Mouse (Mus musculus) lung, embryonic 14.5 days (tissue): ENCODE measurements around the gene Ficd. TPM values are rescaled to one million over a fixed set of nuclear protein-coding genes. Genes with fewer than 3 reads are reported as not detected.
"Not testable (repeated sequence)": the region's sequence is repeated elsewhere in the genome, so short reads cannot be mapped to it uniquely, and the experiment has no call there.

Source experiments
- ATAC-seq: fragments of 200-750 bp; cut with Nextera tagmentation; 2 replicates; pipeline ENCODE4 v1.8.0; 2017; ENCODE audit warnings: mild to moderate bottlenecking, moderate TSS enrichment, moderate library complexity; ENCODE audit not compliant: insufficient read depth
- DNase-seq: peaks from one replicate; pipeline ENCODE4 v3.0.0-alpha.2; 2015
- H3K27ac ChIP-seq: fragments of 300-500 bp; sonication (generic); 2 replicates; pipeline ENCODE4 v1.5.1; 2014; ENCODE audit warnings: low read depth, mild to moderate bottlenecking, moderate library complexity
- H3K27me3 ChIP-seq: fragments of 300-500 bp; sonication (generic); 2 replicates; pipeline ENCODE4 v1.6.1; 2014; ENCODE audit warnings: low read length, control low read depth; ENCODE audit not compliant: insufficient read depth
- H3K36me3 ChIP-seq: fragments of 300-500 bp; sonication (generic); 2 replicates; pipeline ENCODE4 v1.6.1; 2014; ENCODE audit warnings: control low read depth; ENCODE audit not compliant: insufficient read depth
- H3K4me1 ChIP-seq: fragments of 300-500 bp; sonication (generic); 2 replicates; pipeline ENCODE4 v1.6.1; 2014; ENCODE audit warnings: antibody characterized with exemption, control low read depth; ENCODE audit not compliant: insufficient read depth
- H3K4me2 ChIP-seq: fragments of 300-500 bp; sonication (generic); 2 replicates; pipeline ENCODE4 v1.6.1; 2014; ENCODE audit warnings: mild to moderate bottlenecking
- H3K4me3 ChIP-seq: fragments of 300-500 bp; sonication (generic); 2 replicates; pipeline ENCODE4 v1.5.1; 2014; ENCODE audit warnings: low read depth, low read length
- H3K9ac ChIP-seq: fragments of 300-500 bp; sonication (generic); 2 replicates; pipeline ENCODE4 v1.6.1; 2014
- H3K9me3 ChIP-seq: fragments of 300-500 bp; sonication (generic); 2 replicates; pipeline ENCODE4 v1.6.1; 2016; ENCODE audit warnings: low read depth, low read length, control low read depth
- CTCF ChIP-seq: IDR thresholded peaks from 2 replicates; pipeline ENCODE4 v1.5.1; 2016; ENCODE audit warnings: antibody characterized with exemption, low read depth
- WGBS: fragments of 180-500 bp; shearing (Covaris S2); extraction: QIAGEN DNeasy Blood & Tissue Kit; methylation state at CpG from one replicate; pipeline ENCODE4 v1.1.7; 2014; 5-methylcytosine and 5-hydroxymethylcytosine counted together
- polyA plus RNA-seq: library from polyadenylated mRNA; unstranded; fragments of >200 nt; fragmentation: Nextera tagmentation; extraction: Ambion mirVana; gene quantifications from 2 replicates; pipeline ENCODE4 v1.2.1, GENCODE M21; 2014

The Ficd gene
- polyA plus RNA-seq, 1 experiment from 2014 or later: 3.6 TPM

DNA sequence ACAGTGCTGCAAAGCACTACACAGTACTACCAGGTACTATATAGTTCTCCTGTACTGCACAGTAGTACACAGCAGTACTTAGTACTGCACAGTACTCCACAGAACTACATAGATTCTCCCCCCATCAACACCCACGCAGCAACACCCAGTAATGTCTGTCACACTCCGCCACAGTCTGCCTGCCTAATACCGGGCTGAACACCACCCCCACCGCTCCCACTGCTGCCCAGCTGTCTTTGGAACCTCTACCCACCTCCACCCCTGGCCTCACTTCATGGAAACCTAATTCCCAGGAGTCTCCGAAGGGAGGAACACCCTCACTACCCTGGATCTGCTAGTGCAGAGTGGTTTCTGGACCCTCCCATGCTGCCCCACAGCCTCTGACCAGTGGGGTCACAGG lies 45.2 kb downstream of the Ficd start:
- Histone ChIP-seq H3K9me3 (no peaks in the 10 kb centered on the region), H3K4me2 (no peak overlapping the region), H3K36me3 (peaks cover 28% of the 10 kb centered on the region), H3K4me1 (no peaks in the 10 kb centered on the region), H3K9ac (no peak overlapping the region), H3K27me3 (no peaks in the 10 kb centered on the region), H3K27ac (no peak overlapping the region), H3K4me3 (no peak overlapping the region)
- DNase-seq: no peak
- TF ChIP-seq CTCF: no peak
- no peak for ATAC-seq
- 78% methylated on average over 5 of the region's 5 CpGs for WGBS

DNA sequence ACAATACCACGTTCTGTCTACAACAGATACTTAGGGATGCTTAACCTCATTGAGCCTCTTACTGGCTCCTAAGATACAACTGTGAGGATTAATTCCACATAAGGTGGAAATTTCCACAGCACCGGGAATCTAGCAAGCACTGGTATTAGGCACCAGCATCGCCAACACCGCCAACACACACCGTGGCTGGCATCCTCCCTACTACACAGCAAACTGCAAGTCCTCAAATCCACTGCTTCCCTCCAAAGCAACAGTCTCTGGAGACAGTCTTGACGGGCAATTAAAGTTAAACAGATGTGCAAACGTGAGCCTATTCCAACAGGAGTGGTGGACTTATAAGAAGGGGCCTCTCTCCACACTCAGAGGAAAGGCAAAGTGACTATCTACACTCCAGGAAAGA lies 45.7 kb downstream of the Ficd start:
- ATAC-seq: no peak
- Histone ChIP-seq H3K27me3 (no peaks in the 10 kb centered on the region), H3K4me2 (no peak overlapping the region), H3K36me3 (peaks cover 23% of the 10 kb centered on the region), H3K4me1 (no peaks in the 10 kb centered on the region), H3K4me3 (no peak overlapping the region), H3K27ac (no peak overlapping the region), H3K9me3 (no peaks in the 10 kb centered on the region), H3K9ac (no peak overlapping the region)
- WGBS: 76% methylated on average over 7 of the region's 7 CpGs
- no peak for DNase-seq
- TF ChIP-seq CTCF: no peak

DNA sequence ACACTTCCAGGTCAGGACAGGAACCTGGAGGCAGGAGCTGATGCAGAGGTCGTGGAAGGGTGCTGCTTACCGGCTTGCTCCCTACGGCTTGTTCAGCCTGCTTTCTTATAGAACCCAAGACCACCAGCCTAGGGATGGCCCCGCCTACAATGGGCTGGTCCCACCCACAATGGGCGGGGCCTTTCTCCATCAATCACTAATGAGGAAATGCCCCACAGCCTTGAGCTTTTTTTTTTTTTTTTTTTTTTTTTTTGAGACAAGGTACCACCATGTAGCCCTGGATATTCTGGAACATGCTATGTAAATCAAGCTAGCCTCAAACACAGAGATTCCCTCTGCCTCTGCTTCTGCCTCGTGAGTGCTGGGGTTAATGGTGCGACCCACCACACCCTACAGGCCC lies 46.3 kb downstream of the Ficd start:
- peaks cover 17% of the 10 kb centered on the region for H3K36me3 ChIP-seq
- H3K4me1 ChIP-seq: no peaks in the 10 kb centered on the region
- no peak overlapping the region for H3K27ac ChIP-seq
- DNase-seq (no peak), ATAC-seq (no peak)
- H3K9ac ChIP-seq: no peak overlapping the region
- H3K27me3 ChIP-seq: no peaks in the 10 kb centered on the region
- 77% methylated on average over 7 of the region's 7 CpGs for WGBS
- no peak overlapping the region for H3K4me2 ChIP-seq
- no peak overlapping the region for H3K4me3 ChIP-seq
- no peaks in the 10 kb centered on the region for H3K9me3 ChIP-seq
- TF ChIP-seq CTCF: no peak

- H3K36me3 ChIP-seq: peaks cover 10% of the 10 kb centered on the region; the same call in 1 of the 2 replicates
- 79% methylated on average over 7 of the region's 7 CpGs for WGBS
- DNase-seq: no peak
- H3K4me1 ChIP-seq: no peaks in the 10 kb centered on the region
- no peak overlapping the region for H3K9ac ChIP-seq
- no peak overlapping the region for H3K4me3 ChIP-seq
- H3K27ac ChIP-seq: peak overlapping the region; percentile 81
- H3K27me3 ChIP-seq: no peaks in the 10 kb centered on the region
- ATAC-seq: no peak
- no peak for TF ChIP-seq CTCF
- H3K9me3 ChIP-seq: no peaks in the 10 kb centered on the region
- no peak overlapping the region for H3K4me2 ChIP-seq
These were observed 47.0 kb downstream of the Ficd start for GRCm38 (mm10) chr5:113782624-113783023.

- H3K4me2 ChIP-seq: peak overlapping the region; percentile 7; the same call in 1 of the 2 replicates
- peaks cover 3% of the 10 kb centered on the region; the same call in 1 of the 2 replicates for H3K36me3 ChIP-seq
- peaks cover 4% of the 10 kb centered on the region; the same call in 1 of the 2 replicates for H3K4me1 ChIP-seq
- no peak for TF ChIP-seq CTCF
- no peak overlapping the region for H3K4me3 ChIP-seq
- H3K27me3 ChIP-seq: no peaks in the 10 kb centered on the region
- DNase-seq: peak; percentile 81
- peak overlapping the region; percentile 81 for H3K27ac ChIP-seq
- 0 out of 2 replicates have a peak overlapping the region, but pooled peaks have one; percentile 17 for H3K9ac ChIP-seq
- WGBS: 6% methylated on average over 12 of the region's 12 CpGs
- peak; percentile 79 for ATAC-seq
- H3K9me3 ChIP-seq: no peaks in the 10 kb centered on the region
These were observed 48.0 kb downstream of the Ficd start for GRCm38 (mm10) chr5:113783581-113784001.

DNA sequence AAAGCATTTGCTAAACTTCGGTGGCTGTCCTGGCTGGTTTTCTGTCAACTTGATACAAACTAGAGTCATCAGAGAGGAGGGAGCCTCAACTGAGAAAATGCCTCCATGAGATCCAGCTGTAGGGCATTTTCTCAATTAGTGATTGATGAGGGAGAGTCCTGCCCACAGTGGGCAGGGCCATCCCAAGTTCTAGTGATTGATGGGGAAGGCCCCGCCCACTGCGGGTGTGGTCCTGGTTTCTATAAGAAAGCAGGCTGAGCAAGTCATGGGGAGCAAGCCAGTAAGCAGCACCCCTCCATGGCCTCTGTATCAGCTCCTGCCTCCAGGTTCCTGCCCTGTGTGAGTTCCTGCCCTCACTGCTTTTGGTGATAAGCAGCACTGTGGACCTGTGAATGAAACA lies 48.5 kb downstream of the Ficd start:
- Histone ChIP-seq H3K27ac (peak overlapping the region; percentile 81), H3K4me2 (peak overlapping the region; percentile 7; the same call in 1 of the 2 replicates), H3K9ac (0 out of 2 replicates have a peak overlapping the region, but pooled peaks have one; percentile 17)
- not testable (repeated sequence) for H3K4me3 ChIP-seq, H3K27me3 ChIP-seq, H3K9me3 ChIP-seq, H3K36me3 ChIP-seq, H3K4me1 ChIP-seq
- peak; percentile 69 for DNase-seq
- ATAC-seq: peak; percentile 5; the same call in 1 of the 2 replicates
- 32% methylated on average over 3 of the region's 3 CpGs for WGBS

DNA sequence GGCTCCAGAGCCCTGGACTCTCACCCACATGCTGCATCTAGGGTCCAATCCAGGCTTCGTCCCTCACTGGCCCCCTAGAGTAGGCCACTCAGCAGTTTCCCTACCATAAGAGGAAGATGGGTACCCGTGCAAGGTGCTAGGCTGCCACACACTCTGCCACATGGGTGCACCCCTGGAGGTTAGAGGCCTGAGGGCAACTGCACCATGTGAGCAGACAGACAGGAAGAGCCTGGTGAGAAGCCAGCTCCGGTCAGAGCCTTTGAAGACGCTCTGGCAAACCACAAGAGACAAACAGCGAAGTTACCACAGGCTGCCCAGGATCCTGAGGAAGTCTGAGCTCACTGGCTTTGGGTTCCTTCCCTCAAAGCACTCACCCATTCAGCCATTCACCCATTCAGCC lies 51.4 kb downstream of the Ficd start:
- WGBS: 57% methylated on average over 5 of the region's 5 CpGs
- Histone ChIP-seq H3K9me3 (no peaks in the 10 kb centered on the region), H3K4me3 (no peak overlapping the region), H3K27ac (no peak overlapping the region), H3K36me3 (no peaks in the 10 kb centered on the region), H3K4me1 (peaks cover 22% of the 10 kb centered on the region), H3K4me2 (no peak overlapping the region), H3K9ac (no peak overlapping the region), H3K27me3 (no peaks in the 10 kb centered on the region)
- ATAC-seq: no peak
- TF ChIP-seq CTCF: no peak
- no peak for DNase-seq

GRCm38 (mm10) chr5:113788645-113789044 lies 53.0 kb downstream of the Ficd start:
- Histone ChIP-seq H3K27ac (peak overlapping the region; percentile 90), H3K9ac (no peak overlapping the region), H3K9me3 (no peaks in the 10 kb centered on the region), H3K36me3 (peaks cover 5% of the 10 kb centered on the region; the same call in 1 of the 2 replicates), H3K4me2 (peak overlapping the region; percentile 39; the same call in 1 of the 2 replicates), H3K4me1 (peaks cover 25% of the 10 kb centered on the region), H3K4me3 (no peak overlapping the region), H3K27me3 (no peaks in the 10 kb centered on the region)
- DNase-seq (no peak), ATAC-seq (no peak)
- no peak for TF ChIP-seq CTCF
- WGBS: 23% methylated on average over 6 of the region's 6 CpGs
